Mouse (Mus musculus) heart, adult 2 months (tissue): ENCODE data around the gene Galnt4. TPM values are rescaled to one million over a fixed set of nuclear protein-coding genes. Genes with fewer than 3 reads are reported as not detected.
A peak's percentile ranks its signal among the peaks of the same experiment; 100 is the strongest.

ENCODE experiments used
- DNase-seq, 2 experiments: peaks; one replicate each; pipeline ENCODE4 v3.0.0; 2021
- H3K27ac ChIP-seq: fragments of 200-600 bp; 2 replicates; pipeline ENCODE4 v1.8.1; 2022
- H3K27me3 ChIP-seq: fragments of 200-500 bp; 2 replicates; pipeline ENCODE4 v1.6.1; 2012; ENCODE audit warnings: mild to moderate bottlenecking, low read length, inconsistent platforms, mixed read lengths; ENCODE audit not compliant: control insufficient read depth, insufficient read depth
- H3K36me3 ChIP-seq: fragments of 200-500 bp; 2 replicates; pipeline ENCODE4 v1.6.1; 2012; ENCODE audit warnings: low read length, inconsistent platforms; ENCODE audit not compliant: control insufficient read depth, insufficient read depth
- H3K4me1 ChIP-seq: fragments of 200-500 bp; 2 replicates; pipeline ENCODE4 v1.6.1; 2011; ENCODE audit warnings: low read length; ENCODE audit not compliant: control insufficient read depth, insufficient read depth
- H3K4me3 ChIP-seq: fragments of 200-600 bp; 2 replicates; pipeline ENCODE4 v1.8.1; 2022
- H3K79me2 ChIP-seq: fragments of 200-500 bp; replicated peaks from 2 replicates; pipeline ENCODE4 v1.6.1; 2012; ENCODE audit warnings: mild to moderate bottlenecking, inconsistent platforms, low read length, moderate library complexity, mixed read lengths; ENCODE audit not compliant: control insufficient read depth, insufficient read depth
- H3K9ac ChIP-seq: fragments of 200-500 bp; 2 replicates; pipeline ENCODE4 v1.6.1; 2012; ENCODE audit warnings: low read depth, mild to moderate bottlenecking, control low read depth, inconsistent platforms, low read length, mixed read lengths
- CTCF ChIP-seq: fragments of 200-600 bp; IDR thresholded peaks from 2 replicates; pipeline ENCODE4 v1.8.1; 2022; ENCODE audit warnings: antibody characterized with exemption, mild to moderate bottlenecking, moderate library complexity
- EP300 ChIP-seq: fragments of 200-500 bp; IDR thresholded peaks from 2 replicates; pipeline ENCODE4 v1.6.1; 2011; ENCODE audit warnings: low read depth, low read length, control low read depth; ENCODE audit not compliant: insufficient read depth
- POLR2A ChIP-seq: fragments of 200-500 bp; IDR thresholded peaks from 2 replicates; pipeline ENCODE4 v1.6.1; 2011; ENCODE audit warnings: mild to moderate bottlenecking, low read depth, low read length, control low read depth; ENCODE audit not compliant: insufficient read depth
- WGBS: fragments of 180-500 bp; shearing (Covaris S2); methylation state at CpG from one replicate; pipeline ENCODE4 v1.1.7; 2018; 5-methylcytosine and 5-hydroxymethylcytosine counted together
- intact Hi-C: fragments of 180-260 bp; cut with DNase I; formaldehyde crosslinking; loops from one replicate; pipeline ENCODE4 v1.15.1; 2025
- long read RNA-seq: library from polyadenylated mRNA; stranded (forward); transcript quantifications from one replicate; pipeline ENCODE4 v2.0.0, GENCODE M21; 2021
- polyA plus RNA-seq: library from polyadenylated mRNA; depleted of rRNA; stranded (reverse); fragments of >200 nt; gene quantifications from 2 replicates; pipeline ENCODE4 v1.2.3, GENCODE M21; 2012; rRNA removed
- total RNA-seq, 2 experiments: library from RNA; stranded (reverse); gene quantifications; 2 replicates each; pipeline ENCODE4 v1.2.3; 2021

The Galnt4 gene
- 1 to 10 TPM; 2.3 to 2.6 TPM for total RNA-seq
- 0.88 and 1.2 TPM in 2 replicates for polyA plus RNA-seq
- long read RNA-seq, full-length matches to known transcripts = 4 of 4 reads
- long read RNA-seq, partial matches to known transcripts = 0 of 4 reads
- long read RNA-seq, other reads (novel, unspliced or antisense) = 0 of 4 reads

DNA sequence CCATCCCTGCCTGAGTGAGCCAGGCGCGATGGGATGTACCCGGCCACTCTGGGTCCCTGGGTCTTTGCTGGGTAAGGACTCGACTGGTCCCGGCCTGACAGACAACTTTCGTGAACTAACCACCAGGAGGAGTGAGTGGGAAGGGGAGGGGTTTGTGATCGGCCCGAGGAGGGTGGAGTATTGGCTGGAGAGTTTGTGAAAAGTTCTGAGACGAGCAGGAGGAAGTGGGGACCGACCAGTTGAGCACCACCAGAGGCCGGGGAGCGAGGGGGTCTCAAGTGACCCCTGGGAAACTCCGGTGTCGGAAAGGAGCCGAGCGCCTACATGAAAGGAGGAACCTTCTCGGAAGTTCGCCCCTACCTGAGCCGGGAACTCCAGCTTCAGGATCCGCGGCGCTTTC lies at the start of gene Galnt4:
Gene Galnt4, plus strand, starts transcription at position 196 of the 400 bp plus-strand sequence.
- no peaks in the 10 kb centered on the region for H3K27me3 ChIP-seq
- H3K27ac ChIP-seq = peak within 1 kb of the TSS; percentile 89
- H3K79me2 ChIP-seq = no peaks in the 10 kb centered on the region; the same call in 1 of the 2 replicates
- under 1% methylated on average over 22 of the region's 22 CpGs for WGBS
- peaks cover 2% of the 10 kb centered on the region; the same call in 1 of the 2 replicates for H3K36me3 ChIP-seq
- intact Hi-C loops = loop anchor here (5.0 kb wide), 4 partner anchors 44 to 509 kb away; partner anchors contain the start of gene Atp2b1
- peak within 1 kb of the TSS; percentile 98 for H3K4me3 ChIP-seq
- H3K4me1 ChIP-seq = peaks cover 5% of the 10 kb centered on the region
- H3K9ac ChIP-seq = peak within 1 kb of the TSS; percentile 86
- peak; percentile 84 to 88 for DNase-seq
- TF ChIP-seq CTCF (peak; percentile 85), EP300 (no peak), POLR2A (peak; percentile 60)

DNA sequence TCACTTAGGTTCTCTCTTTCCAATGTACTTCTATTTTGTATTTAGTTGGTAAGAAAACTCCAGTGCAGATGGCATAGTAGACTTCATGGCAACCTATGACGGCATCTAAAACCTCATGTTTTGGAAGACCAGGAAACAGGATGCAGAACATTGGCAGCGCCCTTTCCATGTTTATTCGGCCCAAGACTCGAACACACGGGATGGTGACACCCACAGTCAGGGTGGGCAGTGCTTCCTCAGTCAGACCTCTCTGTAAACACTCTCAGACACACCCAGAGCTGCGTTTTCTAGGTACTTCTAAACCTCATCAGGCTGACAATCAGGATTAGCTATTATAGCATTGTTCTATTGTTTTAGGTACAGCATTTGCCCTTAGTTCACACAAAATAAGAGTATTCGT lies 47.4 kb upstream of the Galnt4 start:
- 73% methylated on average over 7 of the region's 7 CpGs for WGBS
- no peak for DNase-seq
- Histone ChIP-seq H3K27me3 (no peaks in the 10 kb centered on the region), H3K27ac (no peak overlapping the region), H3K79me2 (no peaks in the 10 kb centered on the region), H3K4me1 (no peaks in the 10 kb centered on the region), H3K4me3 (no peak overlapping the region), H3K36me3 (no peaks in the 10 kb centered on the region), H3K9ac (no peak overlapping the region)
- TF ChIP-seq CTCF (no peak), EP300 (no peak), POLR2A (no peak)
- intact Hi-C loops = no loop called here

DNA sequence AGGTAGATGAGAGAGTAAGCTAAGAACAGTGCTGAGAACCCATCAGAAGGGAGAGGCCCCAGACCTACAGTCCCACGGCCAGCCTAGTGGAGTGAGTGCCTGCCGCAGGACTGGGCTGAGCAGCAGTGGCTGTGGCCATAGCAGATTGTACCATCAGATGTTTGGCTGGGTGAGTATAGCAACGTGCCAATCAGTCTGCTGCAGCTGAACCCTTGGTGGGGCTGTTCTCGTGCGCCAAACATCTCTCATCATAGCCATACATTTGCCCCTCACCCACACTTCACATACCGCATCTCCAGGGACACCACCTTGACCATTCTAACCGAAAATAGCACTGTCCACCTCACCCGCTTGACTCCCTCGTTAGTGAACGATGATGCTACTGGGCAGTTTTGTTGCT lies 46.5 kb upstream of the Galnt4 start:
- Histone ChIP-seq H3K79me2 (no peaks in the 10 kb centered on the region), H3K27ac (no peak overlapping the region), H3K4me3 (no peak overlapping the region), H3K9ac (no peak overlapping the region), H3K4me1 (no peaks in the 10 kb centered on the region), H3K27me3 (no peaks in the 10 kb centered on the region), H3K36me3 (no peaks in the 10 kb centered on the region)
- 85% methylated on average over 10 of the region's 10 CpGs for WGBS
- no peak for DNase-seq
- TF ChIP-seq POLR2A (no peak), EP300 (no peak), CTCF (no peak)
- intact Hi-C loops = no loop called here

DNA sequence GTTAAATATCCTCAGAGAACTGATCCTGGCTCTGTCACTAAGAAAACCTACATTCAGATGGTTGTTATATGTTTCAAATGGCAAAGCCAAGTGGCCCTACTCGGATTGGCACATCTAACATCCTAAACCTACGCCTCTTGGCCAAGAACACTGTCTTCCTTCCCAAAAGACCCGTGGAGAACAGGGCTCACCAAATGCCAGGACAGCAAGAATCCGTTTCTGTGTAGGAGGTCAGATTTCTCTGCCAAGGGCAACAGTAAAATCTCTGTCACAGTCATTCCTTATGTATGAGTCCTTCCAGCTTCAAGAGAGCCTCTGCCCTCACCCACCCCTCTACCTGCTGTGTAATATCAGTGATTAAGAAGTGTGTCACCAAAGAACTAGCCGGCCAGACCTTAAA lies 45.4 kb upstream of the Galnt4 start:
- H3K4me3 ChIP-seq = no peak overlapping the region
- H3K36me3 ChIP-seq = no peaks in the 10 kb centered on the region
- H3K79me2 ChIP-seq = no peaks in the 10 kb centered on the region
- H3K4me1 ChIP-seq = no peaks in the 10 kb centered on the region
- intact Hi-C loops = no loop called here
- 45% methylated on average over 5 of the region's 5 CpGs for WGBS
- no peak overlapping the region for H3K27ac ChIP-seq
- H3K27me3 ChIP-seq = no peaks in the 10 kb centered on the region
- no peak for TF ChIP-seq EP300
- no peak for TF ChIP-seq POLR2A
- TF ChIP-seq CTCF = no peak
- H3K9ac ChIP-seq = no peak overlapping the region
- no peak for DNase-seq

DNA sequence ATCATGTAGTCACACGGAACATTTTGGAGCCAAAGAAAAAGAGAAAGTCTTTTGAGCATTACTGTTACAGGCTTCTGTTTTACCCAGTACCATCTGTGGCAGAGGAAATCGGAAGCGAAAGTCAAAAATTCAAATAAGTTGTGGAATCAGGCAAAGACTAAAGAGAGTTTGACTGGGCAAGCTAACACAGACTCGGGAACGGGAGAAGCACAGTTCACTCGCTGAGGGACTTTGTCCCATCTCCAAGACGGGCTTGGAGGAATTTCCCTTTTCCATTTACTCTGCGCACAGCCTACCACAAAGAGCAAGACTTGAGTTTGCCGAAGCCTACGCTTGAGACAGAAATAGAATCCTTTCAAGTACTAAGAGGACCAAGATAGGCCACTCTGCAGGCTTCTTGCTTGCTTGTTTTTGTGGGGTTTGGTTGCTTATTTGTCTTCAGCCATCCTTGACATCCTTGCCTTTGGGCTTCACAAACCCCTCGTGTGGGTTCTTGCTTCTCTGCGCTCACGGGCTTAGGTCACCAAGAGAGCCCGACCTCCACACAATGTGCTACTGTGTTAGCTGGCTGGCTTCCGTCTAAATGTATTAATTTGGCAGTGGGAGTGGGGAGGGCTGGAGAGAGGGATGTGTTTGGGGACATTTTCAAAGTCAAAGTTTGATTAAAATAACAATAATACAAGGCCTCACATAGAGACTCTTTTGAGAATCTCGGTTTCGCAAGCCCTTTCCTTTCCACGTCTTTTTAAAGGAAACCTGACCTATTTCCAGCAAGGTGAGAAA lies 31.7 kb upstream of the Galnt4 start:
- TF ChIP-seq POLR2A (no peak), EP300 (no peak), CTCF (no peak)
- no peaks in the 10 kb centered on the region for H3K79me2 ChIP-seq
- no peaks in the 10 kb centered on the region for H3K36me3 ChIP-seq
- 72% methylated on average over 18 of the region's 18 CpGs for WGBS
- DNase-seq = no peak
- H3K4me1 ChIP-seq = no peaks in the 10 kb centered on the region
- no peak overlapping the region for H3K9ac ChIP-seq
- intact Hi-C loops = no loop called here
- H3K27ac ChIP-seq = no peak overlapping the region
- no peak overlapping the region for H3K4me3 ChIP-seq
- H3K27me3 ChIP-seq = no peaks in the 10 kb centered on the region

DNA sequence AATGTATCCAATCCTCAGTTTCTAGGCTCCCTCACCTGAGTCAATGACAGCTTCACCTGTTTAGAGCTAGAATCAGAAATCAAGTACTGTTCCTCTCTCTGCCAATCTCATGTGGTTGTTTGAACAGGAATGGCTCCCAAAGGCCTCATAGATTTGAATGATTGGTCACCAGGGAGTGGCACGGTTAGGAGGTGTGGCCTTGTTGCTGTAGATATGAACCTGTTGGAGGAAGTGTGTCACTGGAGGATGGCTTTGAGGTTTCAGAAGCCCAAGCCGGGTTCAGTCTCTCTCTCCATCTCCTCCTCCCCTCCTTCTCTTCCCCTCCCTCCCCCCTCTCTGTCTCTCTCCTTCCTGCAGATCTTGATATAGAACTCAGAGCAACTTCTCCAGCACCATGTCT lies 29.3 kb upstream of the Galnt4 start:
- WGBS = 74% methylated on average over 2 of the region's 2 CpGs
- TF ChIP-seq CTCF (no peak), EP300 (no peak), POLR2A (no peak)
- no peaks in the 10 kb centered on the region for H3K4me1 ChIP-seq
- no peak overlapping the region for H3K9ac ChIP-seq
- no peaks in the 10 kb centered on the region for H3K36me3 ChIP-seq
- H3K27me3 ChIP-seq = no peaks in the 10 kb centered on the region
- DNase-seq = no peak
- no peak overlapping the region for H3K4me3 ChIP-seq
- H3K79me2 ChIP-seq = no peaks in the 10 kb centered on the region
- intact Hi-C loops = no loop called here
- H3K27ac ChIP-seq = no peak overlapping the region
